Mouse (Mus musculus) large intestine, adult 2 months (tissue): ENCODE measurements around the gene Gm20388. TPM values are rescaled to one million over a fixed set of nuclear protein-coding genes. Genes with fewer than 3 reads are reported as not detected.

ENCODE experiments used
- DNase-seq: peaks from one replicate; pipeline ENCODE4 v3.0.0-alpha.2; 2012; ENCODE audit warnings: low read depth, low spot score
- WGBS: fragments of 180-500 bp; shearing (Covaris S2); methylation state at CpG from one replicate; pipeline ENCODE4 v1.1.7; 2018; 5-methylcytosine and 5-hydroxymethylcytosine counted together
- polyA plus RNA-seq: library from polyadenylated mRNA; depleted of rRNA; stranded (reverse); fragments of >200 nt; gene quantifications from 2 replicates; pipeline ENCODE4 v1.2.3, GENCODE M21; 2012

The Gm20388 gene
- polyA plus RNA-seq, 1 experiment, result 31.5 TPM

DNA sequence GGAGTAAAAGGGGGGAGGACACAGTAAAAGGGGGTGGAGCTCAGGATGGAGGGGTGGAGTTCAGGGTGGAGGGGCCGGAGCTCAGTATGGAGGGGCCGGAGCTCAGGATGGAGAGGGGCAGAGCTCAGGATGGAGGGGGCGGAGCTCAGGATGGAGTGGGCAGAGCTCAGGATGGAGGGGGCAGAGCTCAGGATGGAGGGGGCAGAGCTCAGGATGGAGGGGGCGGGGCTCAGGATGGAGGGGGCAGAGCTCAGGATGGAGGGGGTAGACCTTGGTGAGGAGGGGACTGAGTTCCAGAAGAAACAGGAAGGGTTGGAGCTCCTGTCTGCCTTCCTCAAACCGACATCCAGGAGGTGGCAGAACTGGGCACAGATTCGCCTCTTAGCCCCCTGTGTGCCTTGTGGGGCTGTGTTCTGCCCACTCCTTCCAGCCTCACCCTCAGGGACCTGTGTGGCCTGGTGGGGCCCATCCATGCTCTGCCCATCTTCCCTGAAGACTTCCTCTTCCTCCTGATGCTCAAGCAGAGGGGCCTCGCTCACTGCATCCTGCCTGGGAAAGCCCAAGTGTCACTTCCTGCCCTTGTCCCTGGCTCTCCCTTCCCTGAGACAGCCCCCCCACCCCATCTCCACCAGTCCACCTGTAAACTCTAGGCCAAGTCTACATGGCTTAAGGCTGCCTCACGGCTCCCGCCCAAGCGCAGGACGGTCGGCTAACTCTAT is 2586.5 kb downstream of the Gm20388 start:
- WGBS, result 90% methylated on average over 12 of the region's 12 CpGs
- no peak for DNase-seq

DNA sequence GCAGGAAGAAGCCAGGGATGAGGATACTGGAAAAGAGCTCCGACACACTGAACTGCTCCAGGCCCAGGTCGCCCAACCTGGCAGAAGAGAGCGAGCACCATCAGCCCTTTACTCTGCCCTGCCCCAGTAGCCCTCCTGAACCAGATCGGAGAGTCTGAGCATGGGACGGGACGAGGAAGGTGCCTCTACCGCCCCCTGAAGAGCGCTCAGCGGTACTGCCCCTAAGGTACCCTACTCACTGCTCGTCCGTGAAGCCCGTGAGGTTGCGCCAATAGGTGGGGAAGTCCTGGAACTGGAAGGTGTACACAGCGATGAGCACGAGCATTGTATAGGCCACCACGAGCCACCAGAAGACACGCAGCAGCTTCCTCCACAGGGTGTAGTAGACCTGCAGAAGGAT is 2587.3 kb downstream of the Gm20388 start:
- WGBS, result 70% methylated on average over 17 of the region's 17 CpGs
- no peak for DNase-seq

DNA sequence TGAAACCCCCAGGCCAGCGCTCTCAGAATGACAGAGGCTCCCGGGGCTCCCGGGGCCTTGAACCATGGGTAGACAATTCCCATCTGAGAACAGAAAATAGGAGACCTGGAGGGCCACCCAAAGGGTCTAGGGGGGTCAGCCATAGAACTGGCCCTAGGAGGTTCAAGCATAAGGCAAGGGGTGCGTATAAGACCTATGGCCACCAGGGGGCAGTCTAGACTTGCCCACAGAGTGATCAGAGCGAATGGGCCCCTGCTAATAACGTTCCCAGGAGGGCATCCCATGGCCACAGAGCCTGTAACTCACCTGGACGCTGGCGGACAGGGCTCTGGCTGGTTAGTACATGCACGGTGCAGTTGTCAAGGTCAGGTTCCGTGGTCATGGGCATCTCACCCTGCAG is 2590.2 kb downstream of the Gm20388 start:
- DNase-seq, result peak; percentile 32
- 27% methylated on average over 10 of the region's 10 CpGs for WGBS

DNA sequence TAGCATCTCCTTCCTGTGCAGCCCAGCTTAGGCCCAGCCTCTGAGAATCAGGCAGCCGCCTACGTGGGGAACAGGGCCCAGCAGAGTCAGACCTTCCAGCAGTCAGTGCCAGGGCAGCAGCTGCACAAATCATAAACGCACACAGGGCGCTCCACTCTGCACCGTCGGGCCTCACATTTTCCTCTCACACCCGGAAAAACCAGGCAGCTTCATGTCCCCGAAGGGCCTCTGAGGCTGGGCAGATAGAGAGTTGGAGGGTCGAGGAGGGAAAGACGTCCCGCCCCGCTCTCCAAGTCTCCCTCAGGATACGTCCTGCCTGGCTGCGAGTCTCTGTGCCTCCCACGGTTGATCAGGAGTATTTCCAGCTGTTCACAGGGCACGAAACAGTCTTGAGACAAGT is 2600.9 kb downstream of the Gm20388 start:
- no peak for DNase-seq
- WGBS, result 51% methylated on average over 16 of the region's 16 CpGs

DNA sequence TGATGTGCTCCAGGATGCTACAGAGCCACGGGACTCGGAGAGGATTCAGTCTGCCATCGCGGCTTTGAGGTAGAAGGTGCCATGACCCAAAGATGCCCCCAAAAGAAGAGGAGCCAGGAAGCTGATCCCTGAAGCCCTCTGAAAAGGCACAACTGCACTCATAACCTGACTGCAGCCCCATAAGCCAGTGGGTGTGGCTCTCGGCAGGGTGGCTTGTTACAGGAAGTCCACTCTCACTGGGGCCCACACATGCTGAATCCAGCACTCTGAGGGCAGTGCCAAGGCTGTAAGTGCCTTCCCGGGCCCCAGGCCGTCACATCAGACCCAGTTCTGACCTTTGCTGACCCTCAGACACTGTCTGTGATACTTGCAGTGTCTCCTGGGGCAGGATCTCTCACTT is 2601.8 kb downstream of the Gm20388 start:
- DNase-seq, result no peak
- WGBS, result 59% methylated on average over 7 of the region's 7 CpGs

DNA sequence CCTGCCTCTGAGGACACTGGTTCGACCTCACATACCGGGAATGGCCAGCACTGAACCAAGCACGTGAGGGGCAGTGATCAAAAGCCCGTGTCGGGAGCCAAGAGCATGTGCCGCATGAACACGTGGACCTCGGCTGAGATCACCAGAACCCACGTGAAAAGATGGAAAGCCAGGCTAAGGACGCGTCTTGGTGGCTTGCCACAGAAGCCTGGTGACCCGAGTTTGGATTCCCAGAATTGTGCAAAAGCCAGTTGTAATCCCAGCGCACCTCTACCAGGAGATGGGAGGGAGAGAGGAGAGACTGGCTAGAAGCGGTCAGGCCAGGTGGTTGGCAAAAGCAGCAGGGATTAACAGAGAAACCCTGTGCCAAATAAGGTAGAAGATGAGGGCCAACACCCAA is 2605.1 kb downstream of the Gm20388 start:
- 85% methylated on average over 14 of the region's 14 CpGs for WGBS

DNA sequence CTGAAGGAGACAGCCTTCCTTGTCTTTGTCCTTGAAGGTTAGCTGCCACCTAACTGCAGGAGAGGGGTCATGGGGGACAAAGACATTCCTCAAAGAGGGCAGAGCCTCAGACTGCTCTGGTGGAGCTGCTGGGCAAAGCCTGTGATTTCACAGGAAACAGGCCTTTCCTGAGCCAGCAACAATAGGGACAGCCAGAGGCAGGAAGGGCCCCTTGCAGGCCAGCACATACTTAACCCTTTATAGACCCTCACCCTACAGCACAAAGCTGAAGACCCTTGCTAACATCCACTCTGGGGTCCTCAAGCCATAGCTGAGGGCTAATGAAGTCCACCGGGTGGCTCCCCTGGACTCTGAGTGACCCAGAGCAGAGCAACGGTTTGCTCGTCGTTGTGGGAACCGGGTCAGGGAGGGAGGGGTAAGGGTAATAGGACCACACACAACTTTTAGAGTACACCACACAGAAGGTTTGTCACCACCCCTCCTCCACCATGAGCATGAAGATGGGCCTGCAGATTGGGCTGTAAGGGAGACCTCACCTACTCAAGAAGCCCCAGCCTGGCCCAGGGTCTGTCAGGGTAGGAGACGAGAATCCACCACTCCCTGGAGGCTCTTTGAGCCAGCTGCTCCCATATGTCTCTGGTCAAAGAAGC is 2607.0 kb downstream of the Gm20388 start:
- no peak for DNase-seq
- 43% methylated on average over 6 of the region's 6 CpGs for WGBS

More for the DNA sequence above, 2605.1 kb downstream of the Gm20388 start:
- no peak for DNase-seq

DNA sequence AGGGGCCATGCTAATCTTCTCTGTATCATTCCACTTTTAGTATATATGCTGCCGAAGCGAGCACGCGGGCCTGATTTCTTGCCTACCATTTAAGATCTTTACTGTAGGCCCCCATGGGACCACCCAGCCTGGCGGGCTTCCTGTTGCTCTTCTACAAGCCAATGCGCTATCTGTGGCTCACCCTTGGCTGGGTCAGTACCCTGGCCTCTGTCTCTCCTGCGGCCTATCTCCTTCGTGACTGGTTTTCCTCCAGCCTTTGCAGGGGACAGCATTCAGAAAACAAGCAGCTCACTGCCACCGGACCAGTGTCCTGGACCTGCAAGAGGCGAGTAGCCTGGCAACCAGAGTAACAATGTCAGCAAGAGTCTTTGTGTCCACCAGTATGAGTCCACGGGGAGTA is 2610.0 kb downstream of the Gm20388 start:
- 87% methylated on average over 11 of the region's 11 CpGs for WGBS
- no peak for DNase-seq

DNA sequence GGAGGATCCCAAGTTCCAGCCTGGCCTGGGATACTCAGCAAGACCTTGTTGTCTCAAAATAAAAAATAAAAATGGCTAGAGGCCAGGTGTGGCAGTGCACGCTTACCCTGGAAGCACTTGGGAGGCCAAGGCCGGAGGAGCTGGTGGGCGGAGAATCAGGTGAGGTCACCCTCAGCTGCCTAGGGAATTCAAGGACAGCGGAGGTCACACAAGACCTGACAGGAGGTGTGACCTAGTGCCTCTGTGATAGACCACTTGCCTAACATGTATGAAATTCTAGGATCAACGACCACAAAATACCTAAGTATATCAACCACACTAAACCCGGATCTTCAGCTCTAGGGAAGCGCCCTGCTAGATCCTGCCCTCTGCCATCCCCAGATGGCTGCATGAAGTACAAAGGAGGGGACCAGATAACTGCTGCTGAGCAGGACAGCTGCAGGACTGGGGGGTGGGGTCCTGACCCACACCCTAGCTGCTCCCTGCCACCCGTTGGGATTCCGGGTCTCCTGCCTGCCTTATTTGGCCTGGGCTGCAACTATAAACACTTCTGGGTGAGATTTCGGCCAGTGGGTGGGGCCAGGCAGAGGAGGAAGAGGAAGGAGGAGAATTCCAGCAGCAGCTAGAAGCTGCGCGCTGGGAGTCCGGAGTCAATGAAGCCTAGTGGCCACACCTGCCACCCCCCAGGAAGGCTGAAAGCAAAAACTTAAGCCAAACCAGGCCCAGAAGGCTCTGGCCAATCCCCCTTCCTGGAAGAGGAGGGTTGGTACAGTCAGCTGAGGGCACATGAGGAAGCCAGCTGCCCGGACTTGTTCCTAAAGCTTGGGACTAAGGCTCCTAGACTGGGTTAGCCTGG is 2612.4 kb downstream of the Gm20388 start:
- peak; percentile 51 for DNase-seq
- WGBS, result 23% methylated on average over 14 of the region's 14 CpGs

DNA sequence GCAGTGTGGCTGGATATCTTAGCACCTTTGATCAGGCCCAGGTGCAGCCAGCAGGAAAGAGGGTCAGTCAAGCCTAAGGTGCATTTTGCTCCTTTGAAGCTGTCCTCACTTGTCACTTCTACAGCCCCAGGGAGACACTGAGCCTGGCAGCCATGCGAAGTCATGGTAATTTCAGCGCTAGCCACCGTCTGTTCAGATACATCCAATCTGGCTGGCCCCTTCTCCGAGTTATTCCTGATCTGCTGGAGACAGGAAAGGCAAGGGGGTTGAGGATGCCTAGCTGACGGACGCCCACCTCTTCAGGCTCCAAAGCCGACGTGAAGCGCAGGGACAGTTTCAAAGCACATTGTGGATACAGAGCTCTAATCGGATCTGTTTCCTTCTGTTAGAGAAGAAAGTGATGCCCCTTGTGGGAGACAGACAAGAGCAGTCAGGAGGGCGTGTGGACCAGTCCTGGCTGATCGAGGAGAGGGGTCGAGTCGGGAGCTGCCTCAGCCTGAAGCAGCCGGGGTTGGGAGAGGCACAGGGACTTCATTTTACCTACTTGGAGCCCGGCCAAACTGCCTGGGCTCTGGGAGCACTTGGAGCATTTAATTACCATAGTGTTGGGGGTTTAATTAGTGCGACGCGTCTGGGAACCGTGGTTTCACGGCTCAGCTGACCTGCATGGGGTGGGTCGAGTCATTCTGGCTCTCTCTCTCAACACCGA is 2613.2 kb downstream of the Gm20388 start:
- WGBS, result 15% methylated on average over 23 of the region's 23 CpGs
- DNase-seq, result peak; percentile 8

DNA sequence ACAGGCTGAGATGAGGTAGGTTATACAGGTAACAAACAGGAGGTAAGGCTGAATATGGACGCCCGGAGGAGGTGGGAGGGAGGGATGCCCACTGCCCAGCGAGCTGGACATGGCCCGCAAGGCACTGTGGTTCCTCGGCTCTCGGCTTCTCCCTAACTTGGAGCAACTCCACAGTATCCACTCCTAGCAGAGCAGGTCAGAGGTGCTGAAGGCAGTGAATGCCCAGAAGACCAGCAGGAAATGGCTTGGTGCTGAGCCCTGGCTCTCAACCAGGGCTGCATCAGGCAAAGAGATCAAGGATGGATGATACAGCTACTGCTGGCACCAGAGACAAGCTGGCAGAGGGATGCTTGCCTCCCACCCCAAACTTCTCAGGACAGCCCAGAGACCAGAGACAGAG is 2613.9 kb downstream of the Gm20388 start:
- WGBS, result 44% methylated on average over 6 of the region's 6 CpGs
- no peak for DNase-seq

DNA sequence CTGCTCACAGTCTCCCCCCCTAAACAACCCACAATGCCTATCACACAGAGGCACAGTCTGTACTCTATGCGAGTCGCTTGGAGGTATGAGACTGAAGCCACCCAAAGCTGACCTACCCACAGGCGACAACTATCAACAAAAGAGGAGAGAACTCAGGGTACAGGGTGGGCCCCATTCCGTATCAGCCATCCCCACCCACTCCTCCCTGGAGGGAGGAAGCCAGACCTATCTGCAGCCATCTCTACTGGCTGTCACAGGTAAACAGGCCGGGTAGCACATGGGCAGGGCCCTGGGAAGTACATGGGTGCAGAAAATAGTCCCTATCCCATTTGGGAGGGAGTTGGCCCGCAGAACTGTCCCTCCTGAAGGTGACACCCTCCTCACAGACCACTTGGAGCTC is 2614.4 kb downstream of the Gm20388 start:
- no peak for DNase-seq
- WGBS, result 76% methylated on average over 6 of the region's 6 CpGs

DNA sequence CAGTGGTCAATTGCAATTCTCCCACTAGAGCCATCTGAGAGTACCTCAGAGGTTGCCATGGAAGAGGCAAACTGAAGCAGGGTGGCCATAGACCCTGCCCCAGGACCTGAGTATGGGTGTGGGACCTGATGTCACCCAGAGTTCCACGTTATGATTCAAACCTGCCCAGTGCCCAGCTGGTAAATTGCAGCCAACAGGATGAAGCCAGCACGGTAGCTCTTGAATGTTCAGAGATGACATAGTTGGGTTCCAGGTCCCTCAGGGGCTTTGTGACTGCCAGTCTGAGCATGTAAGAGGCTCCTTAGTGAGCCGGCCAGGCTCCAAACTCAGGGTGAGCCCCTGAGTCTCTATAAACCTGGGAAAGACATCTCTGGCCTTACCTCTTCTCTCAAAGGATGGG is 2615.4 kb downstream of the Gm20388 start:
- DNase-seq, result no peak
- 64% methylated on average over 3 of the region's 3 CpGs for WGBS

DNA sequence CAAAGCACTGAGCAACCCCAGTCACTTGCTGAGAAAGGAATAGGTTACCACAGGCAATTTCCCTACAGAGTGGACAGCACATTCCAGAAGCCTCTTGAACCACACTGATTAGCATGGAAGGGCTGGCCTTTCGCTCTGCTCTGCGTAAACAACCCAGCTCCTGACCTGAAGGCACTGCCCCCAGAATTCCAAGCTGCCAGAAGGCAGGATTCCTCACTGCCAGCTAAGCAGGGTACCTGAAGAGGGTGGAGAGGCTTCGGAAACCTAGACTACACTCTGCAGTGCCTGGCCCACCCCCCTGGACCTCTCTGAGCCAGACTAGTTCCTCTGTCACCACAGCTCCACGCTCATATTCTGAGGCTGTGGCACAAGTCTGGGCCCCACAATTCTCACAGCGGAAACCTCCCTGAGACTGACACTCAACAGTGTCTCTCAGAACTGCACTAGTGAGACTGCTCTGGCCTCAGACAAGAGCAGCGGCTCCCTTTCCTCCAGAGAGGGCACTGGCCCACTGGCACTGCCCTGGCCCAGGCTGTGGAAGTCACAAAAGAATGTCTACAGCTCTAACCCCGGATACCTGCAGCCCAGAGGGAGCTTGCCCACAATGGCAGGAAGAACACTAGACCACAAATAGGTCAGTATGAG is 2616.0 kb downstream of the Gm20388 start:
- 66% methylated on average over 7 of the region's 7 CpGs for WGBS

DNA sequence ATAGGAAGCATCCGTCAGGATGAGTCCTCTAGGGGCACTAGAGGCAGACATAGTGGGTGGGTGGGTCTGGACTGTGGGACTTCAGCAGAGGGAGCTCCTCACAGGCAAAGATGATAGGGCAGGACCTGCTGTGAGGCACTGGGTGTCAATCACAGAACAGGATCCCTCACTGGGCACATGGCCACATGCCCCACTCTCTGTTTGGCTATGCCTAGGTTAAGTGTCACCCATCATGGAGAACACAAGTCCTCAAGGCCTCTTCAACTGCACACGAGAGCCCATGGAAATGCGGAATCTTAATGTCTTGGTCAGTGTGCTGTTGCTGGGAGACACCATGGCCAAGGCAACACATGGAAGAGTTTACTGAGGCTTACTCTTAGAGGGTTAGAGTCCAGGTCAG is 2617.3 kb downstream of the Gm20388 start:
- DNase-seq, result no peak
- WGBS, result 95% methylated on average over 3 of the region's 3 CpGs

More for the DNA sequence above, 2616.0 kb downstream of the Gm20388 start:
- no peak for DNase-seq

DNA sequence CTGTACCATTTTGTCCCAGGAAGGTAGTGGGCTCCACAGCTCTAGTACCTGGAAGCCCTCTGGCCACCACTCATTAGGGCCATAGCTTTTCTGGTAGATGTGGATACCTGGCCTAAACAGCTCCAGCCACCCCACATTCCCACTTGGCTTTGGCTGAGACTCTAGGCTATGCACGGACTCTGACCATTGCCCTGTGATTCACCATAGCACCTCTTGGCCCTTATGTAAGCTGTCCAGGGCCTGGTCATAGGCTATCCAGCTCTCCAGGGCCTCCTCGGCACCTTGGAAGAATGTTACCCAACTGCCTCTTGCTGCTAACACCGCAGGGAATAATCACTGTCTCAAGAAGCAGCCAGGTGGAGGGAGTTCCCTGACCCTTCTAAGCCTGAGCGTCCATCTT is 2618.5 kb downstream of the Gm20388 start:
- 74% methylated on average over 4 of the region's 4 CpGs for WGBS
- no peak for DNase-seq

DNA sequence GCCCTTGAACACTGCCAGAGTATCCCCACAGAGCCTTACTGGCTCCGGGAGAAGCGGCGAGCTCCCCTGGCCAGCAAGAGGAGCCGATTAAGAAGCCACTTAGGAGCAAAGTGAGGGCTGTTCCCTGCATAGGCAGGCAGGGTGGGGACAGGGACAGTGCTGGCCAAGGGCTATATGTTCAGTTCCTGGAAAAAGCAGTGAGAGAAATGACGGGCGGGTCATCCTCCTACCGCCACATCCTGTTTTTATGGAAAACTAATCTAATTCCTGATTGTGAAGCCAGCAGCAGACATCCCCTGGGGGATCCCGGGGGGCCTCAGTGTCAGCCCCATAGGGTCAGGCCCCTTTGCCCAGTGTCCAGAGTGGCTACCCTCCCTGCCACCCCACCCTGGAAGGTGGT is 2620.7 kb downstream of the Gm20388 start:
- no peak for DNase-seq
- 67% methylated on average over 8 of the region's 8 CpGs for WGBS

DNA sequence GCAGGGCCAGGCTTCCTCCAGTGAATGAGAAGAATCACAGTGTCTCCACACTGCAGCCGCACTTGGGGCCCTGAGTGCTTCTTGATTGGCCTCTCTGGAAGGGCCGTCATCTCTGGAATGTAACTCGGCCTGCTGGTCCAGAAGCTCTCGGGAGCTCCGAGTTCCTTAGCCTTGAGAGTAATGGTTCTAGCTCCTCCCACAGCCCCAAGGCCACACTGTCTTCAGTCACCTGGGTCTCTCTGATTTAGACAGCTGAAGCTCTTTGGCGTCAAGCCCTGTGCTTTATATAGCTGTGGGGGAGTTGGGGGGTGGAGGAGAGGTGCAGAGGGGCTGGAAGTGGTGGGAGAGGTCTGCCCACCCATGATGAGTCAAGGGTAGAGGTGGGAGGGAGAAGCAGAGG is 2626.4 kb downstream of the Gm20388 start:
- DNase-seq, result no peak
- WGBS, result 17% methylated on average over 6 of the region's 6 CpGs

DNA sequence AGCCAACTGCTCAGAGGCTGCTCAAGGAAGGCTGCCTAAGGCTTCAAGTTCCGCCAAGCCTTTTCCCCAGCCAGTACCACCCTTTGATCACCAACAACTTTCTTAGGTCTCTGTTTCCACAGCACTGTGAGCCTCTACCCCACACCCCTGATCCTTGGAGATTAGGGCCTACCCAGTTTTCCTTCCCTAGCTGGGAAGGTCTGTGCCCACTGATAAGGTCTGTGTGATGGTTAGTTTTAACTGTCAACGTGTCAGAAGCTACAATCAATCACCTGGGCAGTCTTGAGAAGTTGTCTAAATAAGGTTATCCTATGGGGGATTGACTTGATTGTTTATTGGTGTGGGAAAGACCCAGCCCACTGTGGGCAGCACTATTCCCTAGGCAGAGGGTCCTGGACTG is 2627.2 kb downstream of the Gm20388 start:
- DNase-seq, result no peak
- WGBS, result 74% methylated on average over 2 of the region's 2 CpGs
